Mouse (Mus musculus) heart, postnatal 14 days (tissue): ENCODE measurements around the gene Rpn2. TPM values are rescaled to one million over a fixed set of nuclear protein-coding genes. Genes with fewer than 3 reads are reported as not detected.

Experiments
- DNase-seq, 2 experiments: peaks; one replicate each; pipeline ENCODE4 v3.0.0; 2021 to 2022
- intact Hi-C: fragments of 180-260 bp; cut with DNase I; formaldehyde crosslinking; loops from one replicate; pipeline ENCODE4 v1.15.1; 2025
- long read RNA-seq, 2 experiments: library from polyadenylated mRNA; stranded (forward); transcript quantifications; one replicate each; pipeline ENCODE4 v2.0.0; 2021
- total RNA-seq, 2 experiments: library from RNA; stranded (reverse); gene quantifications; 2 replicates each; pipeline ENCODE4 v1.2.3; 2021

Gene Rpn2
- 10 to 100 TPM; 89.2 to 94.4 TPM for total RNA-seq
- long read RNA-seq, experiment 1, transcript Rpn2-202 (17 exons, 2,756 nt) = major isoform, 145 of 246 reads
- long read RNA-seq, experiment 1, partial matches to known transcripts = 12 of 246 reads
- long read RNA-seq, experiment 1, other reads (novel, unspliced or antisense) = 87 of 246 reads
- long read RNA-seq, experiment 2, transcript Rpn2-202 (17 exons, 2,756 nt) = major isoform, 121 of 244 reads
- long read RNA-seq, experiment 2, partial matches to known transcripts = 9 of 244 reads
- long read RNA-seq, experiment 2, other reads (novel, unspliced or antisense) = 109 of 244 reads

DNA sequence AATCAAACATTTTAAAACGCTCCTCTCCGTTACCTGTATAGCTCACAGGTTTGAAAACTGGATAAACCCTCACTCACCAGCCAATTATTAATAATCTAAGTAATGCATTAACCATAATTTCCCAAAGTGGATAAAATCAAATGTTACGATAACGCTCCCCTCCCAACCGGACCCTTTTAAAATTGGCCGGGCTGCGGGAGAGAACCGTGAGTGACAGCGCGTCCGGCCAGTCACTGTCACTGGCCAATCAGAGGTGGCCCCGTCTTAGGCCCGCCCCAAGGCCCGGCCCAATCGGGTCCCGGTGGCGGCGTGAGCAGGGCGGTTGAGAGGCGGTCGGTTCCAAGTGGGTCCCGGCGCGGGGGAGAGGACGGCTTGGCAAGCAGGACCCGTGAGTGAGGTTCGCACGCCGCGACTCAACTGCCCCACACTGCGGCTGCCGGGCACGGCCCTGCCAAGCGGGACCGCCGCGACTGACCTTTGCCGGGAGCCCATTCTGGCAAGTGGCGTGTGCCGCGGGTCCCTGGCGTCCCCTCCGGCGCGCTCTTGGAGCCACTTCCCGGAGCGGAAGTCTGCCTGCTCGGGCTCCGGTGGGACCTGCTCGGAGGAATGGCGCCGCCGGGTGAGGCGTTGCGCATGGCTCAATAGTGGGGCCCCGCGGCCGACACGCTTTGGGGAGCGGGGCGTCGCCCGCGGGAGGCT lies at the start of gene Rpn2:
Gene Rpn2 (plus strand): TSS at position 301 of the 699 bp plus-strand sequence.
- peak; percentile 98 for DNase-seq
- intact Hi-C loops = no loop called here

DNA sequence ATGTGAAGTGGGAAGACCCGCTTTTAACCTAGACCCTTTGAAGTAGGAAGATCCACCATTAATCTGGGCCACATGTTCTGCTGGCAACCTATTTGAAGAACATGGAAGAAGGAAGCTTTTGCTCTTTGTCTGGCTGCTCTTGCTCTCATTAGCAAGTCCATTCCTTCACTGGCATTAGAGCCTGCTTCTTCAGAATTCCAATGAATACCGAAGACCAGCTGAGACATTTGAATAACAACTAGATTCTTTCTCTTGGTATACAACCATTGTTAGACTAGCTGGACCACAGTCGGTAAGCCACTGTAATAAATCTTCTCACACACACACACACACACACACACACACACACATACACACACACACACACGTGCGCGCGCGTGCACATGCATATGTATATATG lies 42.9 kb upstream of the Rpn2 start:
- intact Hi-C loops = no loop called here
- no peak for DNase-seq

DNA sequence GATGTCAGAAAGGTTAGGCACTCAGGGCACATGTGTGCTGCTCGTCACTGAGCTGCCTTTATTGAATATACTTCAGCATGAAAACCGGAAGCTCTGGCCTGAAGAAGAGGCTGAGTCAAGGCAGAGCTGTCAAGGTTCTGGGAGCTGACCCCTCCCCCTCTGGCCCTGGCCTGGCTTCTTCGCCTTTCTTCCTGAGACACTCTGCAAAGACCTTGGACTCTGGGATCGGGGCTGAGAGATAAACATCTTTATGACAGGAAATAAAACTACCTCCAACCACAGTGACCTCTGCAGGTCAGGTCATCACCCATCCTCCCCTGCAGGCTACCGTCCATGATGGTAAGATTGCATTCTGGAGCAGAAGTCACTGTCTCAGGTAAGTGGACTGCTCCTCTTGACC lies 33.8 kb upstream of the Rpn2 start:
- no peak for DNase-seq
- intact Hi-C loops = no loop called here

DNA sequence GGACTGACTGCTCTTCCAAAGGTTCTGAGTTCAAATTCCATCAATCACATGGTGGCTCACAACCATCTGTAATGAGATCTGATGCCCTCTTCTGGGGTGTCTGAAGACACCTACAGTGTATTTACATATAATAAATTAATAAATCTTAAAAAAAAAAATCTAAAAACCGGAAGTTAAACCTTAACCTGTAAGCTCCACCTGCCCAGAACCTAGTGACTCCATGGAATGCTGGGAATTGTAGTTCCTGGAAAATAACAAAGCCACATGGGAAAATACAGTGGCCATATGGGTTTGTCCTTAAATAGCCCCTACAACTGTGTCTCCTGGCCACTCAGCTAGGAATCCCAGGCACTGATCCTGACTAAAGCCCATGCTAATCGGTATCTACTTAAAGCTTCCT lies 33.2 kb upstream of the Rpn2 start:
- DNase-seq = no peak
- intact Hi-C loops = no loop called here

DNA sequence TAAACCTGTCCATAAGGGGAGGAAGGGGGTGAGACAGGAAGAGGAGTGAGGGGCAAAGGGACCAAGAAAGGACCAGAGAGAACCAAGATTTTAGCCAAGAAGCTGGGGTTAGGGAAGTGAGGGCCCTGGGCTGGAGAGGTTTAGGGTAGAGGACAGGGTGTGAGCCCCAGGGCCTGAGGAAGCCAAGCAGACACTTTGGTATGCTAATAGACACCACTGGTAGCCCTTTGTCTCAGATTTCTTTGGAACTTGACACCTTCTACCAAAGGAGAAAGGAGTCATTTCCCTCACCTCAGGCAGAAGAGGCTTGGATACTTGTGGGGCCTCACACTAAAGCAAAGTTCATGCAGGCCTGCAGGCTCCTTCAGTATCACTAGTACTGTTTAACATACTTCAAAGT lies 30.7 kb upstream of the Rpn2 start:
- DNase-seq = no peak
- intact Hi-C loops = no loop called here

DNA sequence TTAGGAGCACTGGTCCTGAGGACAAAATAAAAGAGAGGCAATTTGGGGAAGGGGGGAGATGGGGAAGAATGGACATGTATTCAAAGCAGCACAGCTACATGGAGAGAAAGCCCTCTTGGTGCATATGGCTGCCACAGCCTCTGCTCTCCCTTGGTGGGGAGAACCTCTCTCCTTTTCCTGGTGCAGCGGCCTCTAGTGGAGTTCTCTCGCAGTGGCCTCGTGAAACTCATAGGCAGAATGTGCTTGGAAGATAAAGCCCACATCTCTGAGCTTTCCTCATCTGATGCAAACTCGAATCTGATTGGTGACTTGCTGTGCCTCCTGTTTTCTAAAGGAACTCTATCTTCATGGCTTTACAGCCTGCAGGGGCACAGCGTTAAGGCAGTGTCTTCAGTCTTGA lies 19.1 kb upstream of the Rpn2 start:
- peak; percentile 38 to 63 for DNase-seq
- intact Hi-C loops = no loop called here

DNA sequence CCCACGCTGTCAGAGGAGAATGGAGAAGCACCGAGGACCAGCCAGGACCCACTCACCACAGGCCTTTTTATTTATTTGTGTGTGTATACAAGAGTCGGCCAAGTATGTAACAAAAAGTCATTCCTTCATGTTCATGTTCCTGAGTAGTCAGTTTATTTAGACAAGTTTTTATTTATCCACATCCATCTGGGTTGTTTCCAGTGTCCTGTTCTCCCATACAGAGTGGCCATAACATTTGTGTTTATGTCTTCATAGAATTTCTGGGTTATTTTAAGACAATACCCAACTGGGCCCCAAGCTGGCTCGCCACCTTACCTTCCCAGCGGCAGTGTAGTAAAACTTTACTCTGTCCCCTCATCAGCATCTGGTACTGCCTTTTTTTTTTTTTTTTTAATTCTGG lies 16.9 kb upstream of the Rpn2 start:
- intact Hi-C loops = no loop called here
- DNase-seq = no peak

DNA sequence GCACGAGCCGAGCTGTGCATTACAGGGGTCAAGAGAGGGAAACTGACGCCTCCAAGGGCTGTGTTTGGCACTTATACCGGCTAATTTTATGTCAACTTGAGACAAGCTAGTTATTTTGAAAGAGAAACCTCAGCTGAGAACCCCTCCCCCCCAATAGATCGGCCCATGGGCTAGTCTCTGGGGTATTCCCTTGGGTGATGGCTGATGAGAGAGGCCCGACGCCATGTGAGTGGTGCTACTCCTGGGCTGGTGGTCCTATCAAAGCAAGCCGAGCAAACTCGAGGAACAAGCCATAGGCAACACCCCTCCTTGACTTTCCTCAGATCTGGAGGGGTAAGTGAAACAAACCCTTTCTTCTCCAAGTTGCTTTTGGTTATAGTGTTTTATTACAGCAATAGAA lies 16.3 kb upstream of the Rpn2 start:
- DNase-seq = no peak
- intact Hi-C loops = no loop called here

DNA sequence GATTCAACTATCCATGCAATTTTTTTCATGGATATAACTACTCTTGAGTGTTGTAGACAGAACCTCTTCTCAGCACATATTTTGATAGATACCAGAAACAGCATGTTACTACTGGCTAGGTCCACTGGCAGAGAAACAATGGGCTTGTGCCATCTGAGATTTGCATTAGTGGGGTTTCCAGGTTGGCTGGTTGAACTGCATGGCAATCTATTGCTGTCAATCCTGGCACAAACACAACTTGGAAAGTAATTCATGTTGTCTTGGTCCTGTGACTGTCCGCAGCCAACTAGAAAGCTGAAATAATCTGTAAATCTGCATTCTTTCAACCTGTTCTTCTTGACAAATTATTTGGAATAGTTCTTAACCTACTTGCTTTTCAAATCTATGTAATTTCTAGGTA lies 15.7 kb upstream of the Rpn2 start:
- intact Hi-C loops = no loop called here
- DNase-seq = peak in 1 of 2 experiments; percentile 5

DNA sequence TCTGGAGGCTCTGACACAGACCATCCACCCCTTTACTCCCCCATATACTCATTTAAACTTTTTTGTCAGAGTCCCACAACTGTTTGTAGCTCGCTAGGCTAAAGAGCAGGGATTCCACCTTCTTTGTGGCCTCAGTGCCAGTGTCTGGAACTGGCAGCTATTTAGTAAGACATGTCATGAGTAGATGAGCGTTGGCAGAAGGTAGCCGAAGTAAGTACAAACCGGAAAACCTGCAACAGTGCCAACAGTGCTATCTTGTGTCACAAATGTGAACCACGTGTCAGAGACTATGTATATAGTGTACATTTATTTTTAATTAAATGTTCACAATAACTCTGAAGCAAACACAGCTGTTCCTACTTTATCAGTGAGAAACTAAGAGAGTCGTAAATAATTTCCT lies 15.0 kb upstream of the Rpn2 start:
- intact Hi-C loops = no loop called here

DNA sequence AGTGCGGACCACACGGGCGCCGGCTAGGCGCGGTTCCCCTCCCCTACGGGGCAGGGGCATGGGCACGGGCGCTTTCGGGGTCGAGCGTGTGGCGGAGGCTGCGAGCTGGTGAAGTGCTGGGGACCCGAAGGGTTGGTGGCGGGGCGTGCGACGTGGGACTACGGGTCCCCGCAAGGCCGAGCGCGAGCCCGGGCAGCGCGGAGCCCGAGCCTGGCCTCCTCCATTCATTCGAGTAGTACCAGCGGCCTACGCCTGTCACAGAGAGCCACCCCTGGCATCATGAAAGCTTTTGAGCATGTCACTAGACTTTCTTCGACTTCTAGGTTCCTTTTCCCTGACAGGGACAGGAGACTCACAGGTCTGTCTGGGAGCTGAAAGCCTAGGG lies 591 bp downstream of the Rpn2 start, which contains the start of gene Mroh8:
Gene Mroh8 (minus strand): TSS at position 134 of the 385 bp plus-strand sequence.
- no peak for DNase-seq
- intact Hi-C loops = no loop called here

More for the DNA sequence above, 15.0 kb upstream of the Rpn2 start:
- DNase-seq = no peak

DNA sequence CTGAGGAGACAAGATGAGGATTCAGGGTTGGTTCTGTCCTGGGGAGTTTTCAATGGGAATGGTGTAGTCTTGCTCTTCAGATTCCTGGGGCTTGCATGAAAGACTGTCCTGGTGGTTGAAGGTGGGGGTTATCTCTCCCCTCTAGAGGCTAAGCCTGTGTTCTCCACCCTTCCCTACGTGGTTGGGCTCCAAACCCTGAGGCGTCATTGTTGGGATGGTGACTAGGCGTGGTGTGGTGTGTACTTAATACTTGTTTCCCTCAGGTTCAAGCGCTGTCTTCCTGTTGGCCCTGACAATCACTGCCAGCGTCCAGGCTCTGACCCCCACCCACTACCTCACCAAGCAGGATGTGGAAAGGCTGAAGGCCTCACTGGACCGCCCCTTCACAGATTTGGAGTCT lies 4.5 kb downstream of the Rpn2 start:
- no peak for DNase-seq
- intact Hi-C loops = no loop called here

DNA sequence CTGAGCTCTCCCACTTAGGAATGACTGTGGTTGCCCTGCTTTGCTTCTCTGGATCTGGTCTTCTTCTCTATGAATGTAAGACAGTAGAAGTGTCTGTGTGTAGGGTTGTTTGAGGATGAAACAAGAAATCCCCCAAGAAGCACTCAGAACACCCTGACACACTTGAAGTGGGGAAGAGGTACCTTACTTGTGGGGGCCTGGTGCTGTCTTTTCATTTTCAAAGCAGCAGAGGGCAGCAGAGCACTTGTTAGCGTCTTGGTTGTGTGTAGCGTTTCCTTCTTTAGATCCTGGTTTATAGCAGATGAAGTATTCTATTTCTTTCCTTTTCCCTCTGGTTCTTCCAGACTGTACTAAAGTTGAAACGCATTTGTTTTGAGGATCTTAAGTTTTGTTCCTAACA lies 8.7 kb downstream of the Rpn2 start:
- DNase-seq = peak; percentile 22 to 43
- intact Hi-C loops = no loop called here

DNA sequence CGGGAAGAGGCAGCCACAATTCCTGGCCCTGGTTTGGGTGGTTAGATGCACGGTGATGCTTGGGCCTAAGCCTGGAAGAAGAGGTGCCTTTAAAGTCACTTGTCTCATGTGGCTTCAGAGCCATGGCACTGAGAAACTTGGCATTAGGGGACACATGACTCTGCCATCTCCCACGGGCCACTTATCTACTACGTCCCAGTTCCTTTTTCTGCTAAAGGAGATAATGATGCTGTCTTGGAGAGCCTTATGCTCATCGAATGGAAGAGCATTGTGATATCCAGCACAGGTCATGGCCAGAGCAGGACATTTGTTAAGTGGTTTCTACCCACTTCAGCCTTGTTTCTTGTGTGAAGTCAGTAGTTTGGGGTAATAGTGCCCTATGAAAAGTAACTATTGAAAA lies 10.2 kb downstream of the Rpn2 start:
- DNase-seq = no peak
- intact Hi-C loops = no loop called here

DNA sequence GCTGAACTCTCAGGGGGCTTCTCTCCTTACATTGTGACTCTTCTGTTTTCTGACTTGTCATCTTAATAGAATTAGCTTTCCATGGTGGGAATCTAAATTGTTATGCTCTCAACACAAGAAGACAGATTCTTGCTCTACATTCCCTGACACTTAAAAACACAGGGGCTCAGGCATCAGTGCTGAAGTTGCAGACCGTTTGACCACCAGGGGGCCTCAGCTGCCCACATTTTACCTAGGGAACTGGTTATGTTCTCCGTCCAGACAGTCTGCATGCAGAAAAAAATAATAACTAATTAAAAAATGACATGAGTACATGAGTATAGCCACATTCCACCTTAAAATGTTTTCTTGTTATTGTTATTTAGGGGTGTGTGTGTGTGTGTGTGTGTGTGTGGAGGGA lies 13.3 kb downstream of the Rpn2 start:
- DNase-seq = peak; percentile 72 to 80
- intact Hi-C loops = loop anchor here (2.0 kb wide), 2 partner anchors 165 to 279 kb away; partner anchors contain the start of gene Blcap

DNA sequence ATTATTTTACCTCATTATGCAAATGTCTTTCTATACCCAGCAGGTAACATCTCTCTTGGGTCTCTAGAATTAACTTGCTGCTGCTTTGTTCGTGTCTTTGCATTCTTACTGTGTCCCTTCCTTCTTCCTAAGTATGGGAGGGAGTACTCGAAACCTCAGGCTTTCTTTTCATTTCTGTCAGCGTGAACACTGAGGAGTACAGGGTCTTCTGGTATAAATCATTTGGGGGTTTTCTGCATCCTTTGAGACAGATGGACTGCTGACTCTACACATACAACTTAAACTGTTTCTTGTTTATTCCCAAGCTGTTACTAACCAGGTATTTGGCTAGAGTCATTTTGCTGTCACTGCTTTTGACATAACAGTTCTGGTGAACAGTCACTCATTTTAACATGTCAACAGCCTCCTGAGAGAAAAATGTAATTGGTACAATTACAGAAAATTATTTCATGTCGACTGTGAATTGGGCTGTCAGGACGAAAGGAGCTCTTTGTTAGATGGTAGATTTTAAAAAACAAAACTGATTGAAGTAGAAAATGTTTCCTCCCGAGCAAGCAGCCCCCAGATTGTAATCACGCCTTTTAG lies 17.4 kb downstream of the Rpn2 start:
- intact Hi-C loops = no loop called here
- DNase-seq = no peak

DNA sequence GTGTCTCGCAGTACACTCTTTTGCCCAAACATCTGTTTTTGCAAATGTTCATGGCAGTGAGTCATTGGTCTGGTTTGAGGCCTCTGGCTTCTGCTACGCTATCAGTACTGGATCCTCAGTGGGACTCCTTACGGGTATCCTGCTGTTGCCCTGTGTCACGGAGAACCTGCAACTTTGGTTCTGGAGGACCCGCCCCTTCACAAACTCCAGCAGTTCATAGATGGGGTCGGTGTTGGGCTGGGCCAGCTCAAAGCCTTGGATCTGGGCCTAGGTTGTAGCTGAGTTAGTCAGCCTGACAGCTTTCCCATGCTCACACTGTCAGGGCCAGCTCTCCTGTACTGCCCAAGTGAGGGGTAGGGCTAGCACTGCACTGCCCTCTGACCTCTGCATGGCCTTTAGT lies 21.2 kb downstream of the Rpn2 start:
- intact Hi-C loops = no loop called here
- DNase-seq = no peak

DNA sequence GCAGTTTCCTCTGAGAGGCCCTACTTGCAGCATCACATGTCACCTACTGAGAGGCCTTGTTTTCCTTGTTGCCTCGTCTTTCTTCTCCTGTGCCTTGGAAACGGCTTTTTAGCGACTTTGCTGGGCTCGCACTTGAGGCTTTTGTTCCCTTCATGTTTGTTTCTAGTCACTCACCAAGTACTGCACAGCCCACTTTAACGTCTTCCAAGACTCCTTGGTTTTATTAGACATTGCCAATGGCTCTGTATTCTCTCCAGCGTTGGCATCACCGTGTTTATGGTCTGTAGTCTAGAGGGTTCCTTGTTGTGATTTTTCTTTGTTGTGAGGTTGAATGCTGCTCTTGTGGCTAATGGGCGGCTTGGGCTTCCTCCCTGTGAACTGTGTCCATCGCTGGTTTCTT lies 24.3 kb downstream of the Rpn2 start:
- DNase-seq = no peak
- intact Hi-C loops = no loop called here

DNA sequence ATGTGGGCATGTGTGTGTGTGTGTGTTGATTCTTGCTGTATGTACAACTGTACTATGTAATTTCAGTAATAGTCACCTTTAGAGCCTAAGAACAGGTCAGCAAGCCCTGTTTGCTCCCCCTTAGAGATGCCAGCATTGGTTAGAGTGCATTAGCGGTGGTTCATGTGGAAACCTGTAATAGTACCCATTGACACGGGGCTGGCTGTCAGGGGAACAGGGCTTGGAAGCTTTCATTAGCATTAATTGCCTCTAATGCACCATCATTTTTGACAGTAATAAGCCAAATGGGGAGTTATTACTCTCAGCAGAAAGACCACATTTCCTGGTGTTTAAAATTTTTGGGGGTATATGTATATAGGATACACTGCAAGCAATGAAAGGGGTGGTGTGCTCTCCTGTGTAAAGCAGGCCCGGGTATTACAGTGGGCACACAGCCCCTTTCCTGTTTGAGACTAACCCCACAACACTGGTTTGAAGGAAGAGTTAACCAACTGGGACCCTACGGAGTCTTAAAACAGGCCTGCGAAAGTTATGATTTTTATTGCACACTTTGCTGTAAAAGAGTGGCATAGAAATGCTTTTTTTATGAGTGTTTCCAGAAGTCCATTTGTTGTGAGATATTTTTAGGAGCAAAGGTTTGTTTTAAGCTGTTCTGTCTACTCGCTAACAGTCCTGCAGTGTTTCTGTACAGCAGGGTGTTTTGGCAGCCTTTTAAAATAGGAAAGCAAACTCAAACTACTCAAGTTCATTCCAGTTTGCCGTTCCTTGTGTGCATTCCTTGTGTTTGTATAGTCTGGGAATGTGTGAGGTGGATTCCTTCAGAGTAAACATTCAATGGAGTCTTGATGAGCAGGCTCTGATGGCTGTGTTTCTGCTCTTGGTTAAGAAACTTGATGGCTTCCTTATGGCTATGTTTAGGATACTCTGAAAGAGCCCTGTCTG lies 27.5 kb downstream of the Rpn2 start:
- intact Hi-C loops = no loop called here
- DNase-seq = no peak

DNA sequence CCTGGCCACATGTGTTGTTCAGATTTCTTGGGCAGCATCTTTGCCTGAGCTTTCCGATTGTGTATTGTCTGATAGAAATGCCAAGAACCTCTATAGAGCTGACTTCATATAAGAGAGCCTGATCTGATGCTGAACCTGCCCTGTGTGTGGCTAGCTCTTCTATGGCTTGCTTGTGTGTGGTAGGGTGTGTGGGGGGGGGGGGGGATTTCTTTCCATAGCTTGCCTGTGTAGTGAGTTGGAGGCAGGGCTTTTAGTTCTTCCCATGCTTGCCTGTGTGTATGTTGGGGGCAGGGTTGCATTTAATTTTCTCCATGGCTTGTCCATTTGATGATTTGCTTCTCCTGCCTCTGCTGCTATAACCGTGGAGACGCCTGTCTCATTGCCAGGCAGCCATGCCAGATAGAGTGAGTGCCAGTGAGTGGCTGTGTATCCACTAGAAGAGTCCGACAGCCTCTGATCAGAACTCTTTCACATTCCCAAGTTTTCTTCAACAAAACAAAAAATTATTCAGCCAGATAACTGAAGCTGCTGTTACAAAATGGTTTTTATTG lies 29.0 kb downstream of the Rpn2 start:
- intact Hi-C loops = no loop called here
- peak in 1 of 2 experiments; percentile 49 for DNase-seq
